Mouse (Mus musculus): Measurements from ENCODE around the gene Cul4a.

DNA sequence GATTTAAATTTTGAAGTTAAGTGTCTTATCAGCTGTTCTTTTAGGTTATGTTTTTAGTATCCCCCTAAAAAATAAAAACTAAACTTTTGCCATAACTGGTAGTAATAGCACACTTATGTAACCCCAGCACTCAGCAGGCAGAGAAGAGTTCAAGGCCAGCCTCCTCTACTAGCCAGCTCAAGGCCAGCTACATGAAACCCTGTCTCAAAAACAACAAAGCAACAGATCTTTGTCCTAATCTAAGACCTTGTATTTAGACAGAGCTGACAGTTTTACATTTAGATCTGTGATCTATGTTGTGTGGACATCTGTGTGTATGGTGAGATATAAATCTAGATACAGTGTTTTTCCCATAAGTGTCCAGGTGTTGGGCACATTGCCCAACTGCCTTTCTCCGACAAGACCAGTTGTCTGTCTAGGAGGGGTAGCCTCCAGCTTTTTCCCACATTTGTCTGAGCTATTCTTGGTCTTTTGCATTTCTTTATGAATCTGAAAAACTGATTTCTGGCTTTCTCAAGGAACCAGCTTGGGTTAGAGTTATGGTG is 4.1 kb downstream of the Cul4a start:
- TF ChIP-seq TAL1 (IDR thresholded peaks at IDR 0.05; ENCODE audit: low read length) (no peak), GATA1 (IDR thresholded peaks at IDR 0.05; ENCODE audit: low read length) (no peak)

Data from erythroblast, embryonic 14.5 days (primary cell).